Mouse (Mus musculus) right cerebral cortex, adult 18-20 months (tissue): Measurements from ENCODE around the gene Ykt6.
"Not testable (repeated sequence)": the region's sequence is repeated elsewhere in the genome, so short reads cannot be mapped to it uniquely, and the experiment has no call there.

ENCODE experiments used
- DNase-seq: peaks from one replicate; pipeline ENCODE4 v3.0.0; 2022; ENCODE audit warnings: mixed read lengths

Ykt6 gene

DNA sequence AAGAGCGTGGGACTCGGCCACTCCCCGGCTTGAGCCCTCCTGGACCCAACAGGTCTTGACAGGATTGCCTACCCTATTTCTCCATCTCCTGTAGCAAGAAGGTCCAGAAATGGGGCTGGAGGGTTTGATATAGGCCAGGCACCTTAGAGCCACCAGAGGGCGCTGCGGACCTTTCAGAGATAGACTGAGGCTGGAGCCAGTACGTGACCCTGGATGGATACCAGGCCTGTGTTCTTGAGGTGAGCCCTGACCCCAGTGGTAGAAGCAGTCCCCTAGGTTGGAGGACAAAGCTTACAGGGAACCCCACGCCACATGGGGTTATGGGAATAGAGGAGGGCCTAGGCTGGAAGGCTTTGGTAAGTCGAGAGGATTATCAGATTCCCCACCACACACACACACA, 40.5 kb downstream of the Ykt6 start:
- peak; percentile 79 for DNase-seq

GRCm38 (mm10) chr11:5998472-5998871, 43.0 kb downstream of the Ykt6 start:
- no peak for DNase-seq

DNA sequence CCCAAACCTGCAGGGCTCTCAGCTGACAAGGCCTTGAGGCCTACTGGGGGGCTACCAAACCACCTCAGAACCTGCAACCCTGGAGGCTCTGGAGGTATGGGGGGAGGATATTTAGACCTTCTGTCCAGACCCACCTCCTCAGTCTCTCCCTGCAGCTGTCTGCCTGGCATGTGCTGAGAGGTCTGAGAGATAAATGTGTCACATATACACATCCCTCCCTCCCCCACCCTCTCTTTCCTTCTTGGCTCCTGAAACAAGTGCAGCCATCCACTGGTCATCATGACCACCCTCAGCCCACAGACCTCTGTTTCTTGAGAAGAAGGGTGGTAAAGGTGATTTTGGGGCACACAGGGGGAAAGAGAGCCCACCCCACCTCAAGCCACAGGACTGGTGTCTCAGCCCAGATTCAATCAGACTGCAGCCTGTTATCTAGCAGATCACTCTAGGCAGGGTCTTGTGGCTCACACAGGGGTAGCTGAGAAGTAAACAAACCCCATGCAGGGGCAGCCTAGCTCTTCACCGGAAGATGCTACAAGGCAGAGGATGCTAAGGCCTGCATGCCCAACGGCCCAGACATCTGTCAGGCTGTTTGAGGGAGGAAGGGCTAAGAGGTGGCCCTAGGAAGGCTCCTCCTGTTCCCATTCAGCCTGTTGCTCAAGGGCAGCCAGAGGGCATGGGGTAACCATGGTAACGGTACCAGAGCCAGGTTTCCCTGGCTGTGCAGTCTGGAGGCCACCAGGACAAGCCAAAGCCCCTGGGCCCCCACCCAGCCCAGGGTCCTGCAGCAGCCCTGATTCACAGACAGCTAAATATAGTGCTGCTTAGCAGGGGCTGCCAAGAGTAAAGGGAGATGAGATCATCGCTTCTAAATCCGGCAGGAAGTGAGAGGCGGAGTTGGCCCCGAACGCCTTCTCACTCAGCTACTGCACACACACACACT, 44.6 kb downstream of the Ykt6 start:
- peak; percentile 93 for DNase-seq

DNA sequence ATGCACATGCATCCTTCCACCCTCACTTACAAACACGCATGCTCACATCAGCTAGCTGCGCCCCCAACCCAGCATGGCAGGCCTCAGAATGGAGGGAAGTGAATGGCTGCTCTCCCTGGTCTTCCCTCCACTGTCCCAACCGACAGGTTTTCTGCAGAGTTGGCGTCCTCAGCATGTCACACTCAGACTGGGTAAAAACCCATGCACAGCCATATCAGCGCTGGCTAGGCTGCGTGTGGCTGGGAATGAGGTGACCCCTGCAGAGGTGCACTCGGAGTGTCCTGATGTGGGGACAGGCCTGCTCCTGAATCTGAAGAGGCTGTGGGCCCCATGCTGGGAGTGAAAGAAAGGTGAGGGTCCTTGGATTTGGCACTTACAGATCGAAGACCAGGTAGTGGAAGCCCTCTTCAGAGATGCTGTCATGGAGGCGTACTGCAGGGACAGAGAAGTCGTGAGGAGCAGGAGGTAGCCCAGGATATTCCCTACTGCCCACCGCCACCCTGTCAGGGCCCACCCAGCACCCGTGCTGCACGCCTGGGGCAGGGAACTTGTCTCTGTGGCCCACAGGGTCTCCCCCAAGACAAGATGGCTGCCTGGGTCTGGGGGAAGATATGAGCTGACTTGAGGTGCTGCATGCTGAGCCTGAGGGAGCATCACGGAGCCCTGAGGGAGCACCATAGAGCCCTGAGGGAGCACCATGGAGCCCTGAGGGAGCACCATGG, 45.6 kb downstream of the Ykt6 start:
- no peak for DNase-seq

- peak; percentile 76 for DNase-seq
Observed at GRCm38 (mm10) chr11:6001981-6002649, 46.6 kb downstream of the Ykt6 start.

GRCm38 (mm10) chr11:6003046-6003639, 47.6 kb downstream of the Ykt6 start:
- DNase-seq, result no peak

DNA sequence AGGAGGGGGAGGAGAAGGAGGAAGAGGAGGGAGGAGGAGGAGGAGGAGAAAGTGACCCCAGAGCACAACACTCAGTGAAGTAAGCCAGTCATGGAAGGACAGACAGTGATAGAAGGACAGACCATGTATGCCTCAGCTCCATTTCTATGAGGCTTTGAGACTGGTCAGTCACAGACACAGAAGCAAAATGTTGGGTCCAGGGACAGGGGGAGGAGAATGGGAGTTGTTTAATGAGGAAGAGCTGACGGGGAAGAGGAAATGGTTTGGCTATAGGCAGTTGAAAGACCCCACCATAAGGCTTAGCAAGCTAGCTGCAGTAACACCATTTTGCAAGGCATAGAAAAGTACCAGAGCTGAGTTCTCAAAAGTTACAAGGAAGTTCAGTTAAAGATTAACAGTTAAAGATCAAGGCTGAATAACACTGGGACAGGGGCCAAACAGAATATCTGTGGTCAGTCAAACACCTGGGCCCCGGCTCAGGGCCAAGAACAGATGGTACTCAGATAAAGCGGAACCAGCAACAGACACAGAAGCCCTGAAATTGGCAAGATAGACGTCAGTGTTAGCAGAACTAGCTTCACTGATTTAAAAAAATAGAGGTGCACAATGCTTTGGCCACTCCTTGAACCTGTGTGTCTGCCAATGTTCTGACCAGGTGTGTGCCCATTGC, 50.0 kb downstream of the Ykt6 start:
- not testable (repeated sequence) for DNase-seq

DNA sequence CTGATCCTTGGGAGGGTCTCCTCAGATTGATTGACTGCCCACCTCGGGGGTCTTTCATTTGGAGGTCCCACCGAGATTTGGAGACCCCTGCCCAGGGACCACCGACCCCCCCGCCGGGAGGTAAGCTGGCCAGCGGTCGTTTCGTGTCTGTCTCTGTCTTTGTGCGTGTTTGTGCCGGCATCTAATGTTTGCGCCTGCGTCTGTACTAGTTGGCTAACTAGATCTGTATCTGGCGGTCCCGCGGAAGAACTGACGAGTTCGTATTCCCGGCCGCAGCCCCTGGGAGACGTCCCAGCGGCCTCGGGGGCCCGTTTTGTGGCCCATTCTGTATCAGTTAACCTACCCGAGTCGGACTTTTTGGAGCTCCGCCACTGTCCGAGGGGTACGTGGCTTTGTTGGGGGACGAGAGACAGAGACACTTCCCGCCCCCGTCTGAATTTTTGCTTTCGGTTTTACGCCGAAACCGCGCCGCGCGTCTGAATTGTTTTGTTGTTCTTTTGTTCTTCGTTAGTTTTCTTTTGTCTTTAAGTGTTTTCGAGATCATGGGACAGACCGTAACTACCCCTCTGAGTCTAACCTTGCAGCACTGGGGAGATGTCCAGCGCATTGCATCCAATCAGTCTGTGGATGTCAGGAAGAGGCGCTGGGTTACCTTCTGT, 51.0 kb downstream of the Ykt6 start:
- not testable (repeated sequence) for DNase-seq

DNA sequence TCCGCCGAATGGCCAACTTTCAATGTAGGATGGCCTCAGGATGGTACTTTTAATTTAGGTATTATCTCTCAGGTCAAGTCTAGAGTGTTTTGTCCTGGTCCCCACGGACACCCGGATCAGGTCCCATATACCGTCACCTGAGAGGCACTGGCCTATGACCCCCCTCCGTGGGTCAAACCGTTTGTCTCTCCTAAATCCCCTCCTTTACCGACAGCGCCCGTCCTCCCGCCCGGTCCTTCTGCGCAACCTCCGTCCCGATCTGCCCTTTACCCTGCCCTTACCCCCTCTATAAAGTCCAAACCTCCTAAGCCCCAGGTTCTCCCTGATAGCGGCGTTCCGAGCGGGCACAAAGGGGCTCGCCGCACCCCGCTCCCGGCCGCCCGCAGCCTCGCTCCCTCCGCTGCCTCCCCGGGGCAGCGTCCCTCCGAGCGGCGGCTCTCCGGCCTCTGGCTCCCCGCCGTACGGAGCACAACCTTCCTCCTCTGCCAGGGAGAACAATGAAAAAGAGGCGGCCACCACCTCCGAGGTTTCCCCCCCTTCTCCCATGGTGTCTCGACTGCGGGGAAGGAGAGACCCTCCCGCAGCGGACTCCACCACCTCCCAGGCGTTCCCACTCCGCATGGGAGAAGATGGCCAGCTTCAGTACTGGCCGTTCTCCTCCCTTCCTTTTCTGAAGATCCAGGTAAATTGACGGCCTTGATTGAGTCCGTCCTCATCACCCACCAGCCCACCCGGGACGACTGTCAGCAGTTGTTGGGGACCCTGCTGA, 51.7 kb downstream of the Ykt6 start:
- DNase-seq, result not testable (repeated sequence)

GRCm38 (mm10) chr11:6007779-6008128, 52.3 kb downstream of the Ykt6 start:
- DNase-seq, result not testable (repeated sequence)

GRCm38 (mm10) chr11:6010751-6011482, 55.4 kb downstream of the Ykt6 start:
- DNase-seq, result not testable (repeated sequence)

- no peak for DNase-seq
Observed at GRCm38 (mm10) chr11:6011879-6012278, 56.4 kb downstream of the Ykt6 start.

DNA sequence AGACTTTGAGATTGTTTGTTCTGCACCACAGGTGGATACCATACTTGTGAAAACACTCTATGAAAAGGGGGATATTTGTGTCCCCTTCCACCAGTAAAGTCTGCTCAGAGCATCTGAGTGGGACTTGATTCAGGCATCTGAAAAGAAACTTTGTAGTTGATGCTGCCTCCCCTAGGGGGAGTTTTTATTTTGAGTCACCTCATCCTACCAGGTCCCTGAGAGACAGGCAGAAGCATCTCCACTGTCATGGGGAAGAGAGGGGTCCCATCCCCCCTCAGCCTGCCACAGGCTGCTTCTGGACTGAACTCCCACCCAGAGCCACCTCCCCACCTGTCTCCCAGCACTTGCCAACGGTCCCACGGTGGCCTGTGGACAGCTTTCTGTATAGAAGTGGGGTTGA, 57.9 kb downstream of the Ykt6 start:
- no peak for DNase-seq

GRCm38 (mm10) chr11:6015011-6015431, 59.5 kb downstream of the Ykt6 start:
- DNase-seq, result no peak

GRCm38 (mm10) chr11:6016368-6016767, 60.9 kb downstream of the Ykt6 start:
- no peak for DNase-seq

DNA sequence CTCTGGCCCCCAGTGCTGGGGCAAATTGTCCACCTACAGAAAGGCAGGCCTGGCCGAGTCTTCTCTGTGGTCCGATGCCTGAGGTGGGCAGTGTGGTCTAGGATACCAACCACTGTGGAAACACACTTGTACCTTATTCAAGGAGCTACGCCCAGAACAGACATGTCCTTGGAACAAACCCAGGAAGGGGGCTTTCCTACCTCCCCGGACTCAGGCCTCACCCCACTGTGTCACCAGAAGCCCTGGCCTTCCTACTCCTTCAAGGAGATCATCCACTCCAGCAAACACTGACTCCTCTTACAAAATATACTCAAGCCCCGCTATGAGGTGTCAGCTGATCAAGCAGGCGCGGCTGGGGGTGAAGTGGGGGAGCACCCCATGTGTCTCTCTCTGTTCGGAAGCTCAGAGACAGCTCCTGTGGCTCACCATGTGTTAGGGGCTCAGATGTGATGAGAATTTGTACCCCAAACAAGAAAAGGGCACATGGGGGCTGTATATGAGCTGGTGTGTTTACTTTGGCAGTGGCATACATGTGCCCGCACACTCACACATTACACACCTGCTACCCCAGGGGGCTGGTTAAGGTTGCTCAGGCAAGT, 61.4 kb downstream of the Ykt6 start:
- no peak for DNase-seq
